Mouse (Mus musculus): ENCODE results near the gene Usp6nl.

GRCm38 (mm10) chr2:6376941-6377340, 54.5 kb downstream of the Usp6nl start:
- TF ChIP-seq CTCF (IDR thresholded peaks at IDR 0.05; ENCODE audit: borderline replicate concordance, extremely low read depth, insufficient read depth, insufficient read length) (no peak), POLR2A (IDR thresholded peaks at IDR 0.05; ENCODE audit: borderline replicate concordance, extremely low read depth, insufficient read depth, insufficient read length, poor library complexity, severe bottlenecking) (no peak)
